8 mouse cellular contexts compared by ENCODE assay signal in genomic region chr3:52253656-52254461, GRCm38 (mm10). TPM values are rescaled to one million over a fixed set of nuclear protein-coding genes. Genes with fewer than 3 reads are reported as not detected.
A peak's percentile ranks its signal among the peaks of the same experiment; 100 is the strongest.
DNase-seq lines count a peak whose midpoint lies in the region; ATAC-seq and TF ChIP-seq lines count a peak whose summit lies in the region.

No protein-coding gene starts in this region.

- no peaks in the 10 kb centered on the region for H3K36me3 ChIP-seq in forebrain, postnatal 0 days (ENCODE audit: insufficient read depth)
- H3K36me3 ChIP-seq in forebrain, embryonic 13.5 days (ENCODE audit: poor library complexity, severe bottlenecking): no peaks in the 10 kb centered on the region
- no peaks in the 10 kb centered on the region for H3K36me3 ChIP-seq in intestine, embryonic 15.5 days
- no peaks in the 10 kb centered on the region for H3K36me3 ChIP-seq in small intestine, adult 2 months (ENCODE audit: control insufficient read depth, insufficient read depth, low read length)

- H3K4me1 ChIP-seq in forebrain, postnatal 0 days (ENCODE audit: insufficient read depth): no peaks in the 10 kb centered on the region
- peaks cover 8% of the 10 kb centered on the region for H3K4me1 ChIP-seq in forebrain, embryonic 13.5 days
- H3K4me1 ChIP-seq in intestine, embryonic 15.5 days (replicated peaks): peaks cover 5% of the 10 kb centered on the region; the same call in 1 of the 2 replicates
- peaks cover 14% of the 10 kb centered on the region for H3K4me1 ChIP-seq in small intestine, adult 2 months (ENCODE audit: control insufficient read depth, insufficient read depth, insufficient read length, low read length)

- H3K27ac ChIP-seq in forebrain, postnatal 0 days (ENCODE audit: low read depth, low read length): no peak overlapping the region
- H3K27ac ChIP-seq in forebrain, embryonic 13.5 days: no peak overlapping the region
- no peak overlapping the region for H3K27ac ChIP-seq in intestine, embryonic 15.5 days
- peak overlapping the region; percentile 39; the same call in 1 of the 2 replicates for H3K27ac ChIP-seq in small intestine, adult 2 months (ENCODE audit: insufficient read depth, low read depth, low read length)

- ATAC-seq in forebrain, postnatal 0 days: no peak
- ATAC-seq in forebrain, embryonic 13.5 days: no peak
- ATAC-seq in intestine, embryonic 15.5 days: peak; percentile 94

- peak; percentile 62 for TF ChIP-seq CTCF in forebrain, postnatal 0 days (IDR thresholded peaks at IDR 0.05; ENCODE audit: low read depth)
- TF ChIP-seq CTCF in small intestine, adult 2 months (IDR thresholded peaks at IDR 0.05; ENCODE audit: extremely low read depth, insufficient read length, insufficient replicate concordance, low read depth, low read length): peak; percentile 68; the same call in 1 of the 2 replicates

- H3K9ac ChIP-seq in forebrain, postnatal 0 days: no peak overlapping the region
- no peak overlapping the region for H3K9ac ChIP-seq in forebrain, embryonic 13.5 days
- H3K9ac ChIP-seq in intestine, embryonic 15.5 days: no peak overlapping the region

- H3K4me3 ChIP-seq in forebrain, postnatal 0 days (ENCODE audit: low read depth, low read length): no peak overlapping the region
- H3K4me3 ChIP-seq in forebrain, embryonic 13.5 days: no peak overlapping the region
- H3K4me3 ChIP-seq in intestine, embryonic 15.5 days (replicated peaks): no peak overlapping the region
- H3K4me3 ChIP-seq in small intestine, adult 2 months (ENCODE audit: low read depth, low read length): no peak overlapping the region

- TF ChIP-seq POLR2A in small intestine, adult 2 months (IDR thresholded peaks at IDR 0.05; ENCODE audit: low read depth, low read length): no peak

- 20% methylated on average over 14 of the region's 14 CpGs for WGBS in forebrain, postnatal 0 days
- 20% methylated on average over 14 of the region's 14 CpGs for WGBS in forebrain, embryonic 13.5 days
- 22% methylated on average over 14 of the region's 14 CpGs for WGBS in intestine, embryonic 15.5 days
- 16% methylated on average over 14 of the region's 14 CpGs for WGBS in small intestine, adult 2 months

- no peak overlapping the region for H3K4me2 ChIP-seq in forebrain, postnatal 0 days (ENCODE audit: low read depth)
- H3K4me2 ChIP-seq in forebrain, embryonic 13.5 days: no peak overlapping the region
- no peak overlapping the region for H3K4me2 ChIP-seq in intestine, embryonic 15.5 days (replicated peaks)

- no peaks in the 10 kb centered on the region for H3K27me3 ChIP-seq in forebrain, postnatal 0 days (ENCODE audit: insufficient read depth, low read length)
- H3K27me3 ChIP-seq in forebrain, embryonic 13.5 days: peaks cover 2% of the 10 kb centered on the region; the same call in 1 of the 2 replicates
- H3K27me3 ChIP-seq in intestine, embryonic 15.5 days (replicated peaks): no peaks in the 10 kb centered on the region
- H3K27me3 ChIP-seq in small intestine, adult 2 months (ENCODE audit: control insufficient read depth, insufficient read depth, low read length): no peaks in the 10 kb centered on the region

- DNase-seq in forebrain, postnatal 0 days: no peak
- DNase-seq in 3T3-L1 (ENCODE audit: low read depth, low spot score) (peak; percentile 46), WW6 (ENCODE audit: low read depth, low spot score) (peak; percentile 87)
- no peak for DNase-seq in layer of hippocampus, adult 11-12 months (ENCODE audit: low spot score)
- DNase-seq in ovary, postnatal 36 days (ENCODE audit: low spot score): no peak

- no peaks in the 10 kb centered on the region for H3K9me3 ChIP-seq in forebrain, postnatal 0 days (ENCODE audit: low read length)
- H3K9me3 ChIP-seq in forebrain, embryonic 13.5 days (replicated peaks): no peaks in the 10 kb centered on the region
- H3K9me3 ChIP-seq in intestine, embryonic 15.5 days: no peaks in the 10 kb centered on the region

RNA-seq across cellular contexts. Expression of gene Foxo1, which starts 14.3 kb away (rescaled TPM):
- total RNA-seq in forebrain, postnatal 0 days (2014; rRNA removed): 6.3 and 8.1 TPM in 2 replicates
- 5.0 and 6.3 TPM in 2 replicates for polyA plus RNA-seq in forebrain, postnatal 0 days (2015; fragmentation: Nextera tagmentation; extraction: Ambion mirVana)
- 1.9 TPM in 2 replicates for polyA plus RNA-seq in forebrain, embryonic 13.5 days (2015; fragmentation: Nextera tagmentation; extraction: Ambion mirVana)
- polyA plus RNA-seq in intestine, embryonic 15.5 days (2015; fragmentation: Nextera tagmentation; extraction: Ambion mirVana): 5.8 and 6.4 TPM in 2 replicates
- 6.0 and 13.3 TPM in 2 replicates for polyA plus RNA-seq in small intestine, adult 2 months (2012; rRNA removed)

Comparison
In these comparisons a context has a peak if more than half of its experiments do, and no peak if none do; other contexts are left out.
1. DNase-seq: peak in 3T3-L1 (single experiment) and WW6 (single experiment); none in forebrain, postnatal 0 days (single experiment), layer of hippocampus, adult 11-12 months (single experiment) and ovary, postnatal 36 days (single experiment).